Mouse (Mus musculus) midbrain, embryonic 12.5 days (tissue): ENCODE data around the gene Ccl5. TPM values are rescaled to one million over a fixed set of nuclear protein-coding genes. Genes with fewer than 3 reads are reported as not detected.

ENCODE experiments used
- ATAC-seq: fragments of 200-750 bp; cut with Nextera tagmentation; 2 replicates; pipeline ENCODE4 v1.8.0; 2017; ENCODE audit warnings: low read depth, moderate TSS enrichment, moderate library complexity; ENCODE audit not compliant: low FRiP score
- H3K27ac ChIP-seq: fragments of 300-500 bp; sonication (generic); replicated peaks from 2 replicates; pipeline ENCODE4 v1.5.1; 2016; ENCODE audit warnings: mild to moderate bottlenecking
- H3K27me3 ChIP-seq: fragments of 300-500 bp; sonication (generic); 2 replicates; pipeline ENCODE4 v1.6.1; 2016; ENCODE audit warnings: mild to moderate bottlenecking
- H3K36me3 ChIP-seq: fragments of 300-500 bp; sonication (generic); 2 replicates; pipeline ENCODE4 v1.6.1; 2016
- H3K4me1 ChIP-seq: fragments of 300-500 bp; sonication (generic); 2 replicates; pipeline ENCODE4 v1.6.1; 2016
- H3K4me2 ChIP-seq: fragments of 300-500 bp; sonication (generic); replicated peaks from 2 replicates; pipeline ENCODE4 v1.6.1; 2016; ENCODE audit warnings: mild to moderate bottlenecking, moderate library complexity
- H3K4me3 ChIP-seq: fragments of 300-500 bp; sonication (generic); 2 replicates; pipeline ENCODE4 v1.5.1; 2016; ENCODE audit warnings: mild to moderate bottlenecking
- H3K9ac ChIP-seq: fragments of 300-500 bp; sonication (generic); replicated peaks from 2 replicates; pipeline ENCODE4 v1.6.1; 2016; ENCODE audit warnings: mild to moderate bottlenecking, moderate library complexity
- H3K9me3 ChIP-seq: fragments of 300-500 bp; sonication (generic); 2 replicates; pipeline ENCODE4 v1.6.1; 2016; ENCODE audit warnings: mild to moderate bottlenecking
- WGBS: fragments of 180-500 bp; shearing (Covaris S2); methylation state at CpG from one replicate; pipeline ENCODE4 v1.1.7; 2016; 5-methylcytosine and 5-hydroxymethylcytosine counted together
- polyA plus RNA-seq: library from polyadenylated mRNA; unstranded; fragments of >200 nt; fragmentation: Nextera tagmentation; extraction: Ambion mirVana; gene quantifications from 2 replicates; pipeline ENCODE4 v1.2.1, GENCODE M21; 2016

Ccl5 gene
- not detected in 2 replicates for polyA plus RNA-seq

DNA sequence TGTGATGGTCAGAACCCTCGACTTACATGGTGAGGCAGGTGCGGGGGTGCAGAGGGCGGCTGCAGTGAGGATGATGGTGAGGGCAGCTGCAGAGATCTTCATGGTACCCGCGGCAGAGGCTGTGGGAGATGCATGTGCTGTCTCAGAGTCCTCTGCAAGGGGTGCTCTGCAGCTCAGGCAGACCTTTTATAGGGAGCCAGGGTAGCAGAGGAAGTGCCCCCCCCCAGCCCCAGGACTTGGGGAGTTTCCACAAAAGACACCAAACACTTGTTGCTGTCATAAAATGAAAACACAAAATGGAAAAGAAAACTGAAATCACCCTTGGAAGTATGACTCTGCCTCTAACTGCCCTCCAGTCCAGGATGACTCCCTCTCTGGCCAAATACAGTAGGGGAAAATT is at the start of gene Ccl5:
Gene Ccl5, minus strand, starts transcription at position 159 of the 400 bp plus-strand sequence.
- no peaks in the 10 kb centered on the region for H3K27me3 ChIP-seq
- no peak for ATAC-seq
- no peak within 1 kb of the TSS for H3K27ac ChIP-seq
- H3K4me1 ChIP-seq: 0 out of 2 replicates have a peak, but pooled peaks cover 3% of the 10 kb centered on the region
- no peak within 1 kb of the TSS for H3K4me3 ChIP-seq
- no peaks in the 10 kb centered on the region for H3K9me3 ChIP-seq
- no peaks in the 10 kb centered on the region for H3K36me3 ChIP-seq
- 83% methylated on average over 5 of the region's 5 CpGs for WGBS
- H3K4me2 ChIP-seq: no peak within 1 kb of the TSS
- no peak within 1 kb of the TSS; the same call in 1 of the 2 replicates for H3K9ac ChIP-seq

DNA sequence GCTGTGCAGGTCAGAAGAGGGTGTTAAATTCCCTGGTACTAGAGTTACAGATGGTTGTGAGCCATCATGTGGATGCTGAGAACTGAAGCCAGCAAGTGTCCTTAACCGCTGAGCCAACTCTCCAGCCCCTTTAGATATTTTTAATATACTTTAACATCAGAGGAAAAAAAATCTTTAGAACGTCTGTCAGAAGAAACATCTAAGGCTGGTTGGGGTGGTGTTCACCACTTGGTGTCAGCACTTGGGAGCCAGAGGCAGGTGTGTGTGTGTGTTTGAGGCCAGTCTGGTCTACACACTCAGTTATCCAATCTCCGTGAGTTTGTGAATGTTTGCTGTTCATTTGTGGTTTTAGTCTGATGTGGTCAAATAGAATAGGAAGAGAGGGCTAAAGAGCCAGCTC is 48.7 kb upstream of the Ccl5 start:
- Histone ChIP-seq H3K27me3 (no peaks in the 10 kb centered on the region), H3K36me3 (no peaks in the 10 kb centered on the region), H3K9me3 (no peaks in the 10 kb centered on the region), H3K4me1 (no peaks in the 10 kb centered on the region), H3K27ac (no peak overlapping the region), H3K4me3 (no peak overlapping the region), H3K4me2 (no peak overlapping the region), H3K9ac (no peak overlapping the region)
- no peak for ATAC-seq
- 80% methylated on average over 3 of the region's 3 CpGs for WGBS

DNA sequence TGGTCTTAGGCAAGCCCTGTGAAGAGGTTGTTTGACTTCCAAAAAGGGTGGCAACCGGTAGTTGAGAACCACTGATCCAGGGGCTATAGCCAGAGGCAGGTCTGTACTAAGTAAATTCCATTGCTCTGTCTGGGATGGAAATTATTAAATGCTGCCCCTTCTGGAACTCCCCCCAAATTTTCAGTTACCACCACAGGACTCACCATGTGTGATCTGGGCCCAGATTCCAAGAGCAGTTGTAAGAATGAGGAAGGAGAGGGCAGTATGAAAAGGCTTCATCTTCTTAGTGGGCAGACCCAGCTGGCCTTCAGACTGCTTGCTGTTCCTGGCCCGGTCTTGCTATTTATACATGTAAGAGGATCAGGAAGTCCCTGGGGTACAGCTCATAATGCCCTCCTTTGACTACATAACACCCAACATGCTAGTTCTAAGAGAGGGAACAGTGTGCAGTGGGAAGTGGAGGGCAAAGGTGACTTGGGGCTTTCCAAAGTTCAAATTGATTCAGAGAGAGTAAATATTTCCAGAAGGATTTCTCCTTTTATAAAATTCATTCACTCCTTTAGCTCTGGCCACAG is 48.0 kb upstream of the Ccl5 start, which contains the start of gene Ccl9:
Gene Ccl9, minus strand, starts transcription at position 451 of the 575 bp plus-strand sequence.
- Histone ChIP-seq H3K9me3 (no peaks in the 10 kb centered on the region), H3K27ac (no peak within 1 kb of the TSS)
- 46% methylated on average over 2 of the region's 2 CpGs for WGBS

DNA sequence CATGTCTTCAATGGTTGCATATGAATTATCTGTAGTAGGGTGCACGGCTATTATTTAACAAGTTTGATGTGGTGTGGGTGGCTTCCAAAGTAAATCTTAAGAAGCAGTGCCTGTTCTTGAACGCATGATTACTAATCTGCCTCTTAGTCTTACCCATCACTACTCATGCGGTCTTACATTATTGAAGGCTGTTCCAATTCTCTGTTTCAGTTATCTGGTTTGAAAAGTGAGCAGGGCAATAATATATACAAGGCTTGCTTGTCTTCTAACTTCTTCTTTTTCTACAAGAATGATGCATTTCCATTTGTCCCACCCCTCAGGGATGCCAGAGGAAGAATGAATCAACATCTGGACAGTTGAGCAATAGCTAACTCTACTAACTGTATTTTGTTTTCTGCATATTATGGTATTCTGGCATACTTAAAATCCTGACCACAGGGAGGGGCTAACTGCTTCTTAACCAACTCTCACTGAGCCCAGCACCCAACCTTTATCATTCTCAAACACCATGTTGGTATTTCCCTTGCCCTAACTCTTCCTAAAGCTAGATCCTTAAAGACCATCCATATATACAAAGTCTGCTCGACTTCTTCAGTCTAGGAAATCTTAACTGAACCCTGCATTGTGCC is 46.7 kb upstream of the Ccl5 start:
- ATAC-seq: no peak
- no peaks in the 10 kb centered on the region for H3K36me3 ChIP-seq
- no peak overlapping the region for H3K4me2 ChIP-seq
- H3K4me3 ChIP-seq: no peak overlapping the region
- no peaks in the 10 kb centered on the region for H3K4me1 ChIP-seq
- 90% methylated on average over 4 of the region's 4 CpGs for WGBS
- no peaks in the 10 kb centered on the region for H3K9me3 ChIP-seq
- no peak overlapping the region for H3K9ac ChIP-seq
- no peak overlapping the region for H3K27ac ChIP-seq
- H3K27me3 ChIP-seq: no peaks in the 10 kb centered on the region

More for the DNA sequence above, 48.0 kb upstream of the Ccl5 start, which contains the start of gene Ccl9:
- H3K4me3 ChIP-seq: no peak within 1 kb of the TSS
- no peaks in the 10 kb centered on the region for H3K27me3 ChIP-seq
- no peak for ATAC-seq
- H3K9ac ChIP-seq: no peak within 1 kb of the TSS
- H3K4me2 ChIP-seq: no peak within 1 kb of the TSS
- H3K36me3 ChIP-seq: no peaks in the 10 kb centered on the region
- no peaks in the 10 kb centered on the region for H3K4me1 ChIP-seq

DNA sequence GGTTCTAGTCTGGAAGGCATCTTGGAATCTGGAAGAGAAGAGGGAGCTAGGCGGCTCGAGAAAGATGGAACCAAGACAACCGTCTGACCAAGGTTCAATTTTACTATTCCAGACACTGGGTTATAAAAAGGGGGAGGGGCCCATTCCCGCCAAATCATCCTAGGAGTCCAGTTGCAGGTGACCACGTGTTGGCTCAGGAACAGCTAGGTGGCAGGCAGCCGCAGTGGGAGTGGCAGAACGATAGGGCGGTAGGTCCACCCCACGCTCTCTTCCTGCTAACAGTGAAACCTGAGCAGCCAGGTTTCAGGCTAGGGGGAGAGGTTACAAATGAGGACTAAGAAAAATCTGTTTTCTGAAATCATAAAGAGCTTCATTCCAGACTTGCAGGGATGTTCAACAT is 42.5 kb upstream of the Ccl5 start:
- Histone ChIP-seq H3K36me3 (no peaks in the 10 kb centered on the region), H3K9me3 (no peaks in the 10 kb centered on the region), H3K4me2 (no peak overlapping the region), H3K9ac (no peak overlapping the region), H3K27ac (no peak overlapping the region), H3K4me3 (no peak overlapping the region), H3K4me1 (no peaks in the 10 kb centered on the region), H3K27me3 (no peaks in the 10 kb centered on the region)
- no peak for ATAC-seq
- WGBS: 77% methylated on average over 9 of the region's 9 CpGs

DNA sequence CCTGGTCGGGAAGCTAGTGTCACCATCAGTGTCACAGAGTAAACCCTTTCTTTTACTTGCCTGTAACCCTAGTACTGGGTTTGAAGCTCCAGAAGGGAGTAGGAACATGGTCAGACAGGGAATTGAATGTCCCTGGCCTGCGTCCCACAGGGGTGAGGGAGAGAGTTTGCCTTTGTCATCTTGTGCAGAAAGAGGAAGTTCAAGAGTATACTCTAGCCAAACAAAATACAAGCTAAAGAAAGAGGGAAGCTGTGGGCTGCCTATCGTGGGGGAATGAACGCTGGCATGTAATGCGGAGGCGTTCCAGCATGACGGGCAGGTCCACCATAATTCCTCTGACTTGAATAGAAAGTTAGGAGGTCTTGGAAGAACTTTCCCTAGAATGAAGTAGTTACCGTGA is 41.9 kb upstream of the Ccl5 start:
- no peaks in the 10 kb centered on the region for H3K36me3 ChIP-seq
- H3K27ac ChIP-seq: no peak overlapping the region
- no peaks in the 10 kb centered on the region for H3K9me3 ChIP-seq
- no peaks in the 10 kb centered on the region for H3K27me3 ChIP-seq
- WGBS: 93% methylated on average over 8 of the region's 8 CpGs
- H3K4me1 ChIP-seq: no peaks in the 10 kb centered on the region
- no peak overlapping the region for H3K4me2 ChIP-seq
- H3K9ac ChIP-seq: no peak overlapping the region
- H3K4me3 ChIP-seq: no peak overlapping the region
- ATAC-seq: no peak

DNA sequence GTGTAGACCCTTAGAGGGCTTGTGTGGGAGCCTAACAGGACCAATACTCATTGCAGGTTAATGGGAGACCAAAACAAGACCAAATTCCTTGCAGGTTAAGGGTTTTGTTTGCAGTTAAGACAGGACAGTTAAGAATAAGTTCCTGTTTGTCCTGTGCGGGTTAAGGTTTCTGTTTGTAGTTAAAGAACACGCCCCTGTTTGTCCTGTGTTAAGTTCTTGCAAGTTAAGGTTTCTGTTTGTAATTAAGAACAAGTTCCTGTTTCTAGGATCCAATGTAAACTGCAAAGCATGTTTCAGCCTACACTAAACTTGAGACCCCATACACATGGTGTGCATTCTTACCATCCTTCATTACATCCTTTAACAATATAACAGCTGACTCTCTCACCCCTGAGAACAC is 39.9 kb upstream of the Ccl5 start:
- Histone ChIP-seq H3K4me1 (no peaks in the 10 kb centered on the region), H3K27me3 (no peaks in the 10 kb centered on the region), H3K4me2 (no peak overlapping the region), H3K9ac (no peak overlapping the region), H3K9me3 (no peaks in the 10 kb centered on the region), H3K4me3 (no peak overlapping the region), H3K27ac (no peak overlapping the region), H3K36me3 (no peaks in the 10 kb centered on the region)
- WGBS: 89% methylated on average over 2 of the region's 2 CpGs
- no peak for ATAC-seq

DNA sequence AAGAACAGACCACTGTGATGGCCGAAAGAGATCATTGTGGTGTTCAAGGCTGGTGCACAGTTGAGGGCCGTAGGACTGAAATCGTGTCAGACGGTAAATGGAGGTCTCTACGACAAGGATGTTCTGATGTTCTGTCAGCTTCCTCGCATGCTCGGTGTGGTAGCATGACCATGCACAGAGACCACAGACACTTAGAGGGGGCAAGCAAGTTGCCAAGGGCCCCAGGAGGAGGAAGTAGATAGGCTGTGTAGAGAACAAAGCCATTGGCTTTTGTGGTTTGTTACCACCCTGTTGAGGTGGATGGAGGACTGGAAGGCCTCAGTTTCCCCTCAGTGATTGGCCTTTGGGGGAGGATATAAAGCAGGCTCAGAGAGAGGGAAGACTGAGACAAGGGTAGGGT is 38.9 kb upstream of the Ccl5 start:
- H3K4me3 ChIP-seq: no peak overlapping the region
- H3K27me3 ChIP-seq: no peaks in the 10 kb centered on the region
- no peak overlapping the region for H3K4me2 ChIP-seq
- no peaks in the 10 kb centered on the region for H3K9me3 ChIP-seq
- no peaks in the 10 kb centered on the region for H3K4me1 ChIP-seq
- 95% methylated on average over 7 of the region's 7 CpGs for WGBS
- H3K36me3 ChIP-seq: no peaks in the 10 kb centered on the region
- ATAC-seq: no peak
- H3K27ac ChIP-seq: no peak overlapping the region
- no peak overlapping the region for H3K9ac ChIP-seq

DNA sequence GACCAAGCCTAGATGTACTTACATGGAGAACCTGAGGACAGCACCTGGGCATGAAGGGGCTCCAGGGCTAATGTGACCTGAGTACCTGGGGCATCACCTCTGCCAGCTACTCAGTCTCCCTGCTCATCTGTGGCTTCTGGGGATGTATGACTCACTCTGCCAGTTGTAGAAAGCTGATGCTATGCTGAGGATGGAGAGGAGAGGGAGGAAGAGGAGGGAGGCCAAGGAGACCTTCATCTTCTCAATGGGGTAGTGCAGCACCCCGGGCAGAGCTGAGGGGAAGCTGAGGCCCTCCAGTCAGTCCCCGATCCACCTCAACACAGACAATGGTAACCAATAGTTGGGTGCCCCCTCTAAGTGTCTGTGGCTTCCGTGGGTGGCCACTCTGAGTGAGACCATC is 38.5 kb upstream of the Ccl5 start:
- Histone ChIP-seq H3K9ac (no peak overlapping the region), H3K4me2 (no peak overlapping the region), H3K4me3 (no peak overlapping the region), H3K27me3 (no peaks in the 10 kb centered on the region), H3K9me3 (no peaks in the 10 kb centered on the region), H3K27ac (no peak overlapping the region), H3K36me3 (no peaks in the 10 kb centered on the region), H3K4me1 (no peaks in the 10 kb centered on the region)
- no peak for ATAC-seq
- 94% methylated on average over 3 of the region's 3 CpGs for WGBS

DNA sequence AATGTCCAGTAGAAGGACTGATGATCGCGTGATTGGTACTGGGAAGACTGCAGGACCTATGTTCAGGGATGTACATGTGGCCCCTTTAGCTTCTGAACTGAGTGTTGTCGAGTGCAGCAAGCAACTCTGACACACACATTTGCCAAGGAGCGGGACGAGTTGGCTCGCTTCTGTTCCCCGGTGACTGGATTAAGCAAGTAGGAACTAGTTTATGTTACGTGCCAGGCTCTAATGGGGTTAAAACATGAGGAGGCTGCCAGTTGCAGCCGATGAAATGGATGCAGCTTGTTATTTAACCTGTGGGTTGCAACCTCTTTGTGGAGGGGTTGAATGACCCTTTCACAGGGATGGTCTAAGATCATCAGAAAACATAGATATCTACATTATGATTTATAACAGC is 37.7 kb upstream of the Ccl5 start:
- 92% methylated on average over 9 of the region's 9 CpGs for WGBS
- no peaks in the 10 kb centered on the region for H3K36me3 ChIP-seq
- no peak overlapping the region for H3K9ac ChIP-seq
- no peak overlapping the region for H3K4me2 ChIP-seq
- H3K27me3 ChIP-seq: no peaks in the 10 kb centered on the region
- no peak for ATAC-seq
- no peaks in the 10 kb centered on the region for H3K9me3 ChIP-seq
- no peaks in the 10 kb centered on the region for H3K4me1 ChIP-seq
- H3K4me3 ChIP-seq: no peak overlapping the region
- no peak overlapping the region for H3K27ac ChIP-seq

DNA sequence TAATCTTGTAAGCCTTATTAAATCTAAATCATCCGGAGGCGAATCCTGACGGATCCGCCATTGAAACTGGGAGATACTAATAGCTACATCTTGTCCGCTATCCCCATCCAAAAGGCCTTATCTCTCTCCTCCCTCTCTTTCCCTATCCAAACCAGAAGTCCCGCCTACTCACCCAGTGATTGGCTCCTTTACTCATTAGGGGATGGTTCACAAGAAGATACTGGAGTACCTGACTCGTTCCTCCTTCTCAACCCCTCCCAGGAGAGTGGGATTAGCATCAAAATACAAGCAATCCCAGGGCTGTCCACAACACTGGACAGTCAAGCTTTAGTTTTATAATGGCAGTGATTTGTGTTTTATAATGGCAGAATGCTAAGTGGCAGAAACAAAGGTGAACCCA is 37.0 kb upstream of the Ccl5 start:
- Histone ChIP-seq H3K4me2 (no peak overlapping the region), H3K9ac (no peak overlapping the region), H3K9me3 (no peaks in the 10 kb centered on the region), H3K36me3 (no peaks in the 10 kb centered on the region), H3K27me3 (no peaks in the 10 kb centered on the region), H3K4me1 (no peaks in the 10 kb centered on the region), H3K4me3 (no peak overlapping the region), H3K27ac (no peak overlapping the region)
- no peak for ATAC-seq
- 68% methylated on average over 7 of the region's 7 CpGs for WGBS

DNA sequence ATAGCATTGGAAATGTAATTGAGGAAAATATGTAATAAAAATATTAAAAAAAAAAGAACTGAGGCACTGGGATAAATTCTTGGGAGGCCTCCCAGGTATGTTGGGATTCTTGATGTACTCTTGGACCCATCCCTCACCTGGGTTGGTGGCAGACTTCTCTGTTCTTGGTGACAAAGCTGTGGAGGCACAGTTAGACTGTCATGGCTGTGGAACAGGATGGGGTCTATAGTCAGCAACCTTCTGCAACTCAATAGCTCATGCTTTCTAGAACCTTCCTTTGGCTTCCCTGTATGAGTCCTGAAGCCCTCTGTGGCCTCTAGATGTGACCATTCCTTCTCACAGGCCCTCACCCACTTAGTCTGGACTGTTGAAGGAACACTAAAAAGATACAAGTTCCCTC is 36.3 kb upstream of the Ccl5 start:
- H3K36me3 ChIP-seq: no peaks in the 10 kb centered on the region
- no peaks in the 10 kb centered on the region for H3K4me1 ChIP-seq
- no peak for ATAC-seq
- no peak overlapping the region for H3K9ac ChIP-seq
- H3K27ac ChIP-seq: no peak overlapping the region
- no peaks in the 10 kb centered on the region for H3K27me3 ChIP-seq
- no peak overlapping the region for H3K4me2 ChIP-seq
- no peak overlapping the region for H3K4me3 ChIP-seq
- no peaks in the 10 kb centered on the region for H3K9me3 ChIP-seq

DNA sequence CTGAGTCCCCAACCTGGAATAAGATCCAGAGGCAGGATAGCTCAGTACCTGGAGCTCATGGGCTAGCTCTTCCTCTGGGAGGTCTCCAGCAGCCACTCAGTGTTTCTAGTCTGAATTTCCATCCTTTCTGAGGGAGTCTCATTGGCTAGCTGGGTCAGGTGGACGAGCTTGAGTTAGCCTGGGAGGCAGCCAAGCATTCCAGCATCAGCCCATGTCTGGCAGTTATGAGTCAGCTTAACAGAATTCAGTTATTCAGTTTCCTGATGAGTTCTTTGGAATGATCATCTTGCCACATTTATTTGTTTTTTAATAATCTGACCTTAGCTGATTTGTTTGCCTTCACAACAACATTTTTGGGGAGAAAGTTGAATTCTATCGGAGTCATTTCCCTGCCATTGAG is 33.4 kb upstream of the Ccl5 start:
- ATAC-seq: no peak
- WGBS: 72% methylated on average over 2 of the region's 2 CpGs

More for the DNA sequence above, 33.4 kb upstream of the Ccl5 start:
- no peak overlapping the region for H3K4me2 ChIP-seq
- no peaks in the 10 kb centered on the region for H3K27me3 ChIP-seq
- no peak overlapping the region for H3K9ac ChIP-seq
- no peaks in the 10 kb centered on the region for H3K9me3 ChIP-seq
- no peak overlapping the region for H3K27ac ChIP-seq
- H3K4me1 ChIP-seq: no peaks in the 10 kb centered on the region
- H3K36me3 ChIP-seq: no peaks in the 10 kb centered on the region
- H3K4me3 ChIP-seq: no peak overlapping the region
